Mouse (Mus musculus) layer of hippocampus, adult 6 months (tissue): ENCODE data around the gene Sept1. TPM values are rescaled to one million over a fixed set of nuclear protein-coding genes. Genes with fewer than 3 reads are reported as not detected.

Experiments used
- long read RNA-seq, 2 experiments: library from polyadenylated mRNA; unstranded; transcript quantifications; one replicate each; pipeline ENCODE4 v2.0.0; 2019 to 2020
- polyA plus RNA-seq: library from polyadenylated mRNA; unstranded; fragments of <200 nt; fragmentation: Nextera tagmentation; gene quantifications from 2 replicates; pipeline ENCODE4 v1.2.3, GENCODE M21; 2021

The Sept1 gene
- polyA plus RNA-seq, result 1.3 and 2.0 TPM in 2 replicates
- long read RNA-seq, experiment 1, result 0 reads
- long read RNA-seq, experiment 2, partial matches to known transcripts, result 0 of 1 reads
- long read RNA-seq, experiment 2, other reads (novel, unspliced or antisense), result 1 of 1 reads

DNA sequence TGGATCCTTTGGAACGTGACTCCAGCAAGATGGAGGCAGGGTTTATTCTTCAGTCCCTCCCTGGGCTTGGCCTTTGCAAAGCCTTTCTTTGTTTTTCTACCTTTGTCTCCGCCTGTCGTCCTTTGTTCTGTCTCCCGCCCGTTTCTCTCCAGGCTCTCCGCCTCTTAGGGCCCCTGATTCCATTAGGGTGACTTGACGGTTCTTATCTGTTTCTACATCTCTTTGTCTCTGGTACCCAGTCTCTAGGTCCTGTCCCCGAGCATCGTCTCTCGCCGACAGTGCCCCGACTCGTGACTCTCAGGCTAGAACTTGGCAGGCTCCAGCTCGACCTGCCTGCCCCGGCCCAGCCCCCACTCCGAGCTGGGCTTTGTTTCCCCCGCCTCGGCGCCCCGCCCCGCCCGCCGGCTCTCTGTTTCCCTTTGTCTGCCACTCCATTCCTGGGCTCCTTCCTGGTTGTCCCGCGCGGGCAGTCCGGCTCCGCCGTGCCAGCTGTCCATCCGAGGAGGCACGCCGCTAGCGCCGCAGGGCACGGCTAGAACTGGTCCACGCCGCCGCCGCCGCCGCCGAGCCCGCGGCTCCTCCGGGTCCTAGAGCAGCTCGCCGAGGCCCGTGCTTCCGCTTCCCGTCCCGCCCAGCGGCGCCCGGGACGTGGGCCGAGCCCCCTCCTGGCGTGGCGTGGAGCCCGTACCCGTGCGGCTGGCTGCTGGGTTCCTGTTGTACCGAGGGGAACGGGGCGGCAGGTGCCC, at the start of gene Sept1, which contains the start of gene Zfp553:
Gene Sept1, minus strand, starts transcription at position 509 of the 746 bp plus-strand sequence.
Gene Zfp553, plus strand, starts transcription at position 440 of the 746 bp plus-strand sequence.

GRCm38 (mm10) chr7:127273925-127274789, 41.2 kb upstream of the Sept1 start, which contains the start of gene Sephs2:
Sephs2 (minus strand) TSS chr7:127274055.

GRCm38 (mm10) chr7:127260309-127261111, 27.6 kb upstream of the Sept1 start, which contains the start of gene Dctpp1:
Dctpp1 (minus strand) TSS chr7:127260709.

DNA sequence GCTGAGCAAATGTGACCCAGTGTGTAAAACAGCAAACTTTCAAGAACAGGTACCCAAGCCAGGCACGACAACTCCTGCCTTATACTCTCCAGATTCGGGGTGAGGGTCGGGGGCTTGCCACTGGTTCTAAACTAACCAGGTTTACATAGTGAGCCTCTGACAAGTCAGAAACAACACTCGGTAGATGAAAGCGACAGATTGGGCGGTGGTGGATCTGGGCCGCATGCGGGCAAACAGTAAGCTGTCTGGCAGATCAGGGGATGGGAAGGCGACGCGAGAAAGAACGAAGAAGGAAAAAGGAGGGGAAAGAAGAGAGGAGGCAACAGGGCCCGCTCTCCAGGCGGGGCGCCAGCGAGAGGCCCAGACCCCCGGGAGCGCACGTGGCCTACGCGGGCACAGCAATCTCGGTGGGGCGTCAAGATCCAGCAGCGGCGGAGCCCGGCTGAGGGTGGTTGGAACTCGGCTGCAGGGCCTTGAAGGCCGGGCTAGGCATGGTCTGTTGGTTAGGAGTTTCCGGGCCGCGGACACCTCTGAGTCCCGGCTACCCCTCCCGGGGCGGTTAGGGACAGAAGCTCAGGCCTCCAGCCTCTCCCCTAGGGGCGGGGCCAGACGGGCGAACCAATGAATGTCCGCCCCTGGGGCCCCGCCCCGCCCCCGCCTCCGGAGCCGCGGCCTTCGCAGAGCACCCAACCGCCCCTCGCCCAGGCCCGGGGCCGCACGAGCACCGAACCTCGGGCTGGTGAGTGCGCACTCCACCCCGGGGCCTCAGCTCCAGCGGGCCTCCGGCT, 11.1 kb upstream of the Sept1 start, which contains the start of gene Zfp771:
Gene Zfp771, plus strand, starts transcription at position 405 of the 788 bp plus-strand sequence.

DNA sequence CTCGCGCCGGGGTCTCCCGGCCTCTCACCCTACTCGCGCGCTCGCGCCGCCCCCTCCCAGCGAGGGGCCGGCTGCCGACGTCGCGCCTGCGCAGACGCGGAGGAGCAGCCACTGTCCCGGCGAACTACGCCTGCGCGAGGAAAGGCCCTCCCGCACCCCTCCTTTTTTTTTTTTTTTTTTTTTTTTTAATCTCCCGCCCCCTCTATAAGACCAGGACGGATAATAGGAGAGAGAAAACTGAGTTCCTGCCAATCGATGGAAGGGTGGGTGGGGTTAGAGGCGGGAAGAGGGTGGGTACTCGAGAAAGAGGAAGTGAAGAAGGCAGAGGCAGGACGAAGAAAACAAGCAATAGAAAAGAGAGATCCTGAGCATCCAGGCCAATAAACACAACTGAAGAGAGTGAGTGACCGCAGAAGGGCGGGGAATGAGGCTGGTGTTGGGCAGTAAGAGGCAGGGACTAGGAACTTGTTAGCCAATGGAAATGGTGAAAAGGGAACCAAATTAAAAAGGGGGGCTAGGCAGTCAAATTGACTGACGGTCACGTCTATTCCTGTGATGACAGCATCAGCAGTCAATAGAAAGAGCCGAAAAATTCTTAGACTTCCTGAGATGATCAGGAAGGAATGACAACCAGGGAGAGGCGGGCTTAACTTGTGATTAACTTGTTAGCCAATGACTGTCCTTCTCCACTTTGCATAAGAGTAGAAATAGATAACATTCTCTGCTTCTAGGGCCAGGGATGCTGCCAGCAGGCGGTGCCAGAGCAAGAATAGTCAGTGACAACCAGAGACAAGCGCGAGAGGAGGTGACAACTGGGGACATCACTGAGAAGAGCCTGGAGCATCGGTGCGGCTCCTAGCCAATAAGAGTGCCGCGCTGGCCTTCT, 24.1 kb downstream of the Sept1 start, which contains the start of gene Mylpf:
Gene Mylpf, plus strand, starts transcription at position 338 of the 886 bp plus-strand sequence.

DNA sequence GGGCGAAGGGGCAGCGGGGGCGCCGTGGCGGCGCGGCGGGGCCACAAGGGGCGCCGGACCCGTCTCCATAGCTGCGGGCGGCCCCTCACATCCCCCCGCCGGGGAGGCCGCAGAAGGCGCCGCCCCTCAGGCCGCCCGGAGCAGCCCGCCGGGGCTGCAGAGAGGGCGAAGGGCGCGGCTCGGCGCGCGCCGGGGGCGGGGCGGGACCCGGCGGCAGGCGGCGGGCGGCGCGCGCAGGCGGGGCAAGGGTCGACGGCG, 24.7 kb downstream of the Sept1 start, which contains the start of gene Tbc1d10b:
Gene Tbc1d10b, minus strand, starts transcription at position 174 of the 258 bp plus-strand sequence.

DNA sequence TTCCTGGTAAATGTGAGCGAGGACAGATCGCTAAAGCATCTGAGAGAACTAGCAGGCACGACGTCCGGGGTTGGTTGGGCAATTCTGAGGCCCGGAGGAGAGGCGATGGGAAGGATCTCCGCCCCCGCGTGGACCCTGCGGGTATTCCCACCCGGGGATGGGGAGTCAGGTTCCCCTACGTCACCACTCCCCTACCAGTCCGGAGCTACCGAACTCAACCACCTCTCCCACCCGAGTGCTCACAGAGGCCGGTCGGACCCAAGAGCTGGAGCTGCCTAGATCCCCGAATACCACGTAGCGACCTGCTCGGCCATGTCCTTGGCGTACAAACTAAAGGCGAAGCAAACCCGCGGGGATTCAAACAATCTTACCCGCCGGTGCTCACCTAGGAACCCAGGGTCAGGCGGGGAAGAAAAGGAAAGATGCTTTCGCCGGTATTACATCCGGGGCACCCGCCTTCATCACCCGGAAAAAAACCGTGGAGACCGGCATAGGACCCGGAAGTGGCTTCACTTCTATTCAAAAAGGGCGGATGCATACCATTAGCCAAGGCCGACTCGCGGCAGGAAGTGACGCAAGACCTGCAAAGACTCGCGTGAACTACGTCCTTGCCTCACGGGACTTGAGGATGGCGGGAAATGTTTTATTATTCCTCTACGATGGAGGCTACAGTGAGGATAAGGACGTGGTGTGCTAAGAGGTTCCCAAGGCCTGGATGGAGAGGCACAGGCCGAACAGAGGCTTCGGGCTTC, 37.2 kb downstream of the Sept1 start, which contains the start of gene Cd2bp2:
Gene Cd2bp2, minus strand, starts transcription at position 507 of the 752 bp plus-strand sequence.

Other genes with a start within 250 kb of the Sept1 start
- 4.2 and 5.5 TPM in 2 replicates for gene Mvp, start 218.5 kb downstream of the Sept1 start, polyA plus RNA-seq
- 0.55 TPM in 1 of 2 replicates, not detected in the other for gene Pagr1b, start 216.6 kb downstream of the Sept1 start, polyA plus RNA-seq
- gene Pagr1a, start 215.8 kb downstream of the Sept1 start, polyA plus RNA-seq, result 28.6 and 49.8 TPM in 2 replicates
- 8.1 and 19.3 TPM in 2 replicates for gene Gm42742, start 212.0 kb downstream of the Sept1 start, polyA plus RNA-seq
- 96.1 and 120 TPM in 2 replicates for gene Prrt2, start 211.9 kb downstream of the Sept1 start, polyA plus RNA-seq
- 5.6 and 7.1 TPM in 2 replicates for gene Maz, start 206.1 kb downstream of the Sept1 start, polyA plus RNA-seq
- gene Kif22, start 190.7 kb downstream of the Sept1 start, polyA plus RNA-seq, result 15.6 and 17.6 TPM in 2 replicates
- gene Zg16, start 145.8 kb downstream of the Sept1 start, polyA plus RNA-seq, result not detected in 2 replicates
- 1.8 and 2.1 TPM in 2 replicates for gene AI467606, start 141.8 kb downstream of the Sept1 start, polyA plus RNA-seq
- gene Qprt, start 110.9 kb downstream of the Sept1 start, polyA plus RNA-seq, result 0.89 and 0.97 TPM in 2 replicates
- 0.06 TPM in 1 of 2 replicates, not detected in the other for gene Spn, start 95.3 kb downstream of the Sept1 start, polyA plus RNA-seq
- 30.0 and 34.9 TPM in 2 replicates for gene Cd2bp2, start 37.1 kb downstream of the Sept1 start, polyA plus RNA-seq
- 8.5 and 9.3 TPM in 2 replicates for gene Tbc1d10b, start 24.7 kb downstream of the Sept1 start, polyA plus RNA-seq
- gene Mylpf, start 24.2 kb downstream of the Sept1 start, polyA plus RNA-seq, result 4.1 and 5.1 TPM in 2 replicates
- gene Zfp553, start 69 bp downstream of the Sept1 start, polyA plus RNA-seq, result 12.1 and 12.3 TPM in 2 replicates
- gene Zfp771, start 11.1 kb upstream of the Sept1 start, polyA plus RNA-seq, result 61.1 and 73.1 TPM in 2 replicates
- 66.6 and 67.2 TPM in 2 replicates for gene Dctpp1, start 27.6 kb upstream of the Sept1 start, polyA plus RNA-seq
- gene Sephs2, start 40.9 kb upstream of the Sept1 start, polyA plus RNA-seq, result 60.4 and 69.7 TPM in 2 replicates
- 0.04 and 0.14 TPM in 2 replicates for gene Itgal, start 63.1 kb upstream of the Sept1 start, polyA plus RNA-seq
- gene Zfp768, start 112.5 kb upstream of the Sept1 start, polyA plus RNA-seq, result 1.9 and 2.1 TPM in 2 replicates
- gene Zfp747, start 142.9 kb upstream of the Sept1 start, polyA plus RNA-seq, result 3.3 and 3.5 TPM in 2 replicates
- gene 9130019O22Rik, start 154.0 kb upstream of the Sept1 start, polyA plus RNA-seq, result 1.6 and 2.0 TPM in 2 replicates
- gene E430018J23Rik, start 160.5 kb upstream of the Sept1 start, polyA plus RNA-seq, result 3.6 TPM in 2 replicates
- gene Zfp764, start 173.7 kb upstream of the Sept1 start, polyA plus RNA-seq, result 2.1 and 3.2 TPM in 2 replicates
- gene Zfp688, start 188.9 kb upstream of the Sept1 start, polyA plus RNA-seq, result 30.1 and 32.4 TPM in 2 replicates
- 3.2 TPM in 2 replicates for gene Zfp689, start 216.0 kb upstream of the Sept1 start, polyA plus RNA-seq
- gene Prr14, start 226.5 kb upstream of the Sept1 start, polyA plus RNA-seq, result 13.1 and 16.1 TPM in 2 replicates
- gene Fbrs, start 246.1 kb upstream of the Sept1 start, polyA plus RNA-seq, result 4.1 and 5.4 TPM in 2 replicates